Mouse (Mus musculus) embryonic facial prominence, embryonic 15.5 days (tissue): ENCODE results near the gene Cgnl1. TPM values are rescaled to one million over a fixed set of nuclear protein-coding genes. Genes with fewer than 3 reads are reported as not detected.
A peak's percentile ranks its signal among the peaks of the same experiment; 100 is the strongest.

Experiments used
- ATAC-seq: fragments of 200-750 bp; cut with Nextera tagmentation; 2 replicates; pipeline ENCODE4 v1.8.0; 2017; ENCODE audit warnings: low read depth, moderate TSS enrichment; ENCODE audit not compliant: insufficient number of reproducible peaks, low FRiP score, low TSS enrichment
- H3K27ac ChIP-seq: fragments of 300-500 bp; sonication (generic); replicated peaks from 2 replicates; pipeline ENCODE4 v1.5.1; 2015; ENCODE audit warnings: mild to moderate bottlenecking, inconsistent platforms
- H3K27me3 ChIP-seq: fragments of 300-500 bp; sonication (generic); 2 replicates; pipeline ENCODE4 v1.6.1; 2015; ENCODE audit warnings: inconsistent platforms
- H3K36me3 ChIP-seq: fragments of 300-500 bp; sonication (generic); 2 replicates; pipeline ENCODE4 v1.6.1; 2015; ENCODE audit warnings: mild to moderate bottlenecking, inconsistent platforms
- H3K4me1 ChIP-seq: fragments of 300-500 bp; sonication (generic); 2 replicates; pipeline ENCODE4 v1.6.1; 2015; ENCODE audit warnings: inconsistent platforms
- H3K4me2 ChIP-seq: fragments of 300-500 bp; sonication (generic); replicated peaks from 2 replicates; pipeline ENCODE4 v1.6.1; 2015; ENCODE audit warnings: mild to moderate bottlenecking, inconsistent platforms
- H3K4me3 ChIP-seq: fragments of 300-500 bp; sonication (generic); replicated peaks from 2 replicates; pipeline ENCODE4 v1.5.1; 2015; ENCODE audit warnings: mild to moderate bottlenecking, inconsistent platforms
- H3K9ac ChIP-seq: fragments of 300-500 bp; sonication (generic); 2 replicates; pipeline ENCODE4 v1.6.1; 2015; ENCODE audit warnings: inconsistent platforms
- H3K9me3 ChIP-seq: fragments of 300-500 bp; sonication (generic); replicated peaks from 2 replicates; pipeline ENCODE4 v1.6.1; 2016; ENCODE audit warnings: inconsistent platforms
- WGBS: fragments of 180-500 bp; shearing (Covaris S2); methylation state at CpG from one replicate; pipeline ENCODE4 v1.1.7; 2015; 5-methylcytosine and 5-hydroxymethylcytosine counted together
- polyA plus RNA-seq: library from polyadenylated mRNA; unstranded; fragments of >200 nt; fragmentation: Nextera tagmentation; extraction: Ambion mirVana; gene quantifications from 2 replicates; pipeline ENCODE4 v1.2.1, GENCODE M21; 2015

Cgnl1 gene
- polyA plus RNA-seq, 1 experiment from 2014 or later: 10.8 TPM

- no peak for ATAC-seq
Observed at GRCm38 (mm10) chr9:71766902-71767301, 4.5 kb downstream of the Cgnl1 start.

GRCm38 (mm10) chr9:71766306-71766705 is 5.1 kb downstream of the Cgnl1 start:
- Histone ChIP-seq H3K27me3 (no peaks in the 10 kb centered on the region; the same call in 1 of the 2 replicates), H3K9ac (no peak overlapping the region), H3K9me3 (no peaks in the 10 kb centered on the region), H3K27ac (no peak overlapping the region), H3K4me3 (no peak overlapping the region), H3K36me3 (no peaks in the 10 kb centered on the region), H3K4me1 (peaks cover 19% of the 10 kb centered on the region), H3K4me2 (no peak overlapping the region)
- 65% methylated on average over 8 of the region's 8 CpGs for WGBS
- ATAC-seq: no peak

More at GRCm38 (mm10) chr9:71766902-71767301, 4.5 kb downstream of the Cgnl1 start:
- H3K27ac ChIP-seq: no peak overlapping the region
- H3K4me2 ChIP-seq: no peak overlapping the region
- H3K27me3 ChIP-seq: no peaks in the 10 kb centered on the region; the same call in 1 of the 2 replicates
- no peaks in the 10 kb centered on the region for H3K9me3 ChIP-seq
- H3K36me3 ChIP-seq: no peaks in the 10 kb centered on the region
- H3K4me1 ChIP-seq: peaks cover 19% of the 10 kb centered on the region
- WGBS: 61% methylated on average over 2 of the region's 2 CpGs
- H3K9ac ChIP-seq: no peak overlapping the region
- no peak overlapping the region for H3K4me3 ChIP-seq

- Histone ChIP-seq H3K4me2 (no peak overlapping the region), H3K27ac (no peak overlapping the region), H3K4me3 (no peak overlapping the region), H3K27me3 (no peaks in the 10 kb centered on the region; the same call in 1 of the 2 replicates), H3K9me3 (no peaks in the 10 kb centered on the region), H3K4me1 (peaks cover 20% of the 10 kb centered on the region), H3K9ac (no peak overlapping the region), H3K36me3 (no peaks in the 10 kb centered on the region)
- no peak for ATAC-seq
- 57% methylated on average over 11 of the region's 11 CpGs for WGBS
Observed at GRCm38 (mm10) chr9:71764551-71764950, 6.9 kb downstream of the Cgnl1 start.

GRCm38 (mm10) chr9:71763273-71763672 is 8.1 kb downstream of the Cgnl1 start:
- H3K9me3 ChIP-seq: no peaks in the 10 kb centered on the region
- H3K4me3 ChIP-seq: no peak overlapping the region
- no peaks in the 10 kb centered on the region for H3K36me3 ChIP-seq
- WGBS: 25% methylated on average over 1 of the region's 1 CpGs
- peaks cover 17% of the 10 kb centered on the region for H3K4me1 ChIP-seq
- no peak overlapping the region for H3K9ac ChIP-seq
- no peak overlapping the region for H3K4me2 ChIP-seq
- no peak for ATAC-seq
- H3K27me3 ChIP-seq: no peaks in the 10 kb centered on the region; the same call in 1 of the 2 replicates
- no peak overlapping the region for H3K27ac ChIP-seq

GRCm38 (mm10) chr9:71761663-71762062 is 9.7 kb downstream of the Cgnl1 start:
- 90% methylated on average over 4 of the region's 4 CpGs for WGBS
- Histone ChIP-seq H3K9me3 (no peaks in the 10 kb centered on the region), H3K27me3 (no peaks in the 10 kb centered on the region; the same call in 1 of the 2 replicates), H3K4me2 (no peak overlapping the region), H3K36me3 (no peaks in the 10 kb centered on the region), H3K4me3 (no peak overlapping the region), H3K4me1 (peaks cover 21% of the 10 kb centered on the region), H3K9ac (no peak overlapping the region), H3K27ac (no peak overlapping the region)
- no peak for ATAC-seq

- Histone ChIP-seq H3K27ac (no peak overlapping the region), H3K4me1 (peaks cover 21% of the 10 kb centered on the region), H3K9me3 (no peaks in the 10 kb centered on the region), H3K27me3 (no peaks in the 10 kb centered on the region; the same call in 1 of the 2 replicates), H3K36me3 (no peaks in the 10 kb centered on the region), H3K9ac (no peak overlapping the region), H3K4me3 (no peak overlapping the region), H3K4me2 (no peak overlapping the region)
- ATAC-seq: no peak
- WGBS: 24% methylated on average over 14 of the region's 14 CpGs
Observed at GRCm38 (mm10) chr9:71760518-71761141, 10.8 kb downstream of the Cgnl1 start.

- no peaks in the 10 kb centered on the region for H3K9me3 ChIP-seq
- WGBS: 33% methylated on average over 5 of the region's 5 CpGs
- 0 out of 2 replicates have a peak overlapping the region, but pooled peaks have one; percentile 2 for H3K4me2 ChIP-seq
- H3K27me3 ChIP-seq: no peaks in the 10 kb centered on the region
- H3K4me1 ChIP-seq: peaks cover 21% of the 10 kb centered on the region
- H3K36me3 ChIP-seq: no peaks in the 10 kb centered on the region
- no peak for ATAC-seq
- no peak overlapping the region for H3K27ac ChIP-seq
- peak overlapping the region; percentile 6; the same call in 1 of the 2 replicates for H3K9ac ChIP-seq
- H3K4me3 ChIP-seq: no peak overlapping the region
Observed at GRCm38 (mm10) chr9:71759893-71760292, 11.5 kb downstream of the Cgnl1 start.

GRCm38 (mm10) chr9:71757386-71757785 is 14.0 kb downstream of the Cgnl1 start:
- no peaks in the 10 kb centered on the region for H3K27me3 ChIP-seq
- 48% methylated on average over 8 of the region's 8 CpGs for WGBS
- no peak overlapping the region for H3K4me2 ChIP-seq
- H3K36me3 ChIP-seq: no peaks in the 10 kb centered on the region
- ATAC-seq: no peak
- H3K4me1 ChIP-seq: peaks cover 38% of the 10 kb centered on the region
- H3K4me3 ChIP-seq: no peak overlapping the region
- H3K27ac ChIP-seq: no peak overlapping the region
- H3K9me3 ChIP-seq: no peaks in the 10 kb centered on the region
- no peak overlapping the region for H3K9ac ChIP-seq

GRCm38 (mm10) chr9:71756916-71757315 is 14.5 kb downstream of the Cgnl1 start:
- Histone ChIP-seq H3K9ac (no peak overlapping the region), H3K27me3 (no peaks in the 10 kb centered on the region), H3K4me3 (no peak overlapping the region), H3K36me3 (no peaks in the 10 kb centered on the region), H3K4me1 (peaks cover 38% of the 10 kb centered on the region), H3K27ac (no peak overlapping the region), H3K9me3 (no peaks in the 10 kb centered on the region), H3K4me2 (no peak overlapping the region)
- 31% methylated on average over 4 of the region's 4 CpGs for WGBS
- no peak for ATAC-seq

- Histone ChIP-seq H3K27ac (peak overlapping the region; percentile 65), H3K4me1 (peaks cover 31% of the 10 kb centered on the region), H3K9me3 (no peaks in the 10 kb centered on the region), H3K4me2 (no peak overlapping the region), H3K4me3 (no peak overlapping the region), H3K27me3 (no peaks in the 10 kb centered on the region), H3K36me3 (no peaks in the 10 kb centered on the region), H3K9ac (no peak overlapping the region)
- no peak for ATAC-seq
- 47% methylated on average over 4 of the region's 4 CpGs for WGBS
Observed at GRCm38 (mm10) chr9:71753981-71754380, 17.4 kb downstream of the Cgnl1 start.

GRCm38 (mm10) chr9:71753529-71753928 is 17.9 kb downstream of the Cgnl1 start:
- Histone ChIP-seq H3K9ac (no peak overlapping the region), H3K27ac (peak overlapping the region; percentile 65), H3K4me3 (no peak overlapping the region), H3K4me1 (peaks cover 31% of the 10 kb centered on the region), H3K27me3 (no peaks in the 10 kb centered on the region), H3K36me3 (no peaks in the 10 kb centered on the region), H3K9me3 (no peaks in the 10 kb centered on the region), H3K4me2 (no peak overlapping the region)
- ATAC-seq: no peak; the same call in 1 of the 2 replicates
- 38% methylated on average over 4 of the region's 4 CpGs for WGBS

- H3K9me3 ChIP-seq: no peaks in the 10 kb centered on the region
- peaks cover 31% of the 10 kb centered on the region for H3K4me1 ChIP-seq
- peak overlapping the region; percentile 65 for H3K27ac ChIP-seq
- peak; percentile 39; the same call in 1 of the 2 replicates for ATAC-seq
- H3K27me3 ChIP-seq: no peaks in the 10 kb centered on the region
- no peaks in the 10 kb centered on the region for H3K36me3 ChIP-seq
- no peak overlapping the region for H3K4me3 ChIP-seq
- no peak overlapping the region for H3K4me2 ChIP-seq
- no peak overlapping the region for H3K9ac ChIP-seq
- WGBS: 47% methylated on average over 2 of the region's 2 CpGs
Observed at GRCm38 (mm10) chr9:71753117-71753516, 18.3 kb downstream of the Cgnl1 start.
